Mouse (Mus musculus) liver, embryonic 16.5 days (tissue): ENCODE data around the gene Gm13283. TPM values are rescaled to one million over a fixed set of nuclear protein-coding genes. Genes with fewer than 3 reads are reported as not detected.
"Not testable (repeated sequence)": the region's sequence is repeated elsewhere in the genome, so short reads cannot be mapped to it uniquely, and the experiment has no call there.

Experiments
- ATAC-seq: fragments of 200-750 bp; cut with Nextera tagmentation; 2 replicates; pipeline ENCODE4 v1.8.0; 2017; ENCODE audit warnings: low read depth, mild to moderate bottlenecking, moderate number of reproducible peaks, moderate library complexity
- H3K27ac ChIP-seq: fragments of 300-500 bp; sonication (generic); 2 replicates; pipeline ENCODE4 v1.5.1; 2014; ENCODE audit warnings: mild to moderate bottlenecking, low read length
- H3K27me3 ChIP-seq: fragments of 300-500 bp; sonication (generic); 2 replicates; pipeline ENCODE4 v1.6.1; 2014; ENCODE audit warnings: low read depth, low read length, mixed read lengths; ENCODE audit not compliant: control insufficient read depth, insufficient read depth
- H3K36me3 ChIP-seq: fragments of 300-500 bp; sonication (generic); 2 replicates; pipeline ENCODE4 v1.6.1; 2014; ENCODE audit warnings: mild to moderate bottlenecking; ENCODE audit not compliant: control insufficient read depth, insufficient read depth
- H3K4me1 ChIP-seq: fragments of 300-500 bp; sonication (generic); 2 replicates; pipeline ENCODE4 v1.6.1; 2014; ENCODE audit warnings: low read depth, low read length, mixed read lengths; ENCODE audit not compliant: control insufficient read depth
- H3K4me2 ChIP-seq: fragments of 300-500 bp; sonication (generic); 2 replicates; pipeline ENCODE4 v1.6.1; 2014; ENCODE audit warnings: low read depth, low read length, mixed read lengths
- H3K4me3 ChIP-seq: fragments of 300-500 bp; sonication (generic); 2 replicates; pipeline ENCODE4 v1.5.1; 2014; ENCODE audit warnings: low read depth, mild to moderate bottlenecking, low read length
- H3K9ac ChIP-seq: fragments of 300-500 bp; sonication (generic); 2 replicates; pipeline ENCODE4 v1.6.1; 2014; ENCODE audit warnings: low read depth, low read length
- H3K9me3 ChIP-seq: fragments of 300-500 bp; sonication (generic); replicated peaks from 2 replicates; pipeline ENCODE4 v1.6.1; 2016; ENCODE audit warnings: low read length; ENCODE audit not compliant: control insufficient read depth
- WGBS: fragments of 180-500 bp; shearing (Covaris S2); extraction: QIAGEN DNeasy Blood & Tissue Kit; methylation state at CpG from one replicate; pipeline ENCODE4 v1.1.7; 2014; ENCODE audit not compliant: insufficient replicate concordance; 5-methylcytosine and 5-hydroxymethylcytosine counted together
- polyA plus RNA-seq: library from polyadenylated mRNA; unstranded; fragments of >200 nt; fragmentation: Nextera tagmentation; extraction: Ambion mirVana; gene quantifications from 2 replicates; pipeline ENCODE4 v1.2.1, GENCODE M21; 2015

Gene Gm13283
- polyA plus RNA-seq, 1 experiment from 2014 or later, result not detected

- no peak for ATAC-seq
- WGBS, result 0% methylated on average over 2 of the region's 2 CpGs
- H3K4me2 ChIP-seq, result no peak overlapping the region
- H3K9me3 ChIP-seq, result no peaks in the 10 kb centered on the region
- no peaks in the 10 kb centered on the region for H3K4me1 ChIP-seq
- 0 out of 2 replicates have a peak, but pooled peaks cover 2% of the 10 kb centered on the region for H3K27me3 ChIP-seq
- no peaks in the 10 kb centered on the region for H3K36me3 ChIP-seq
- H3K4me3 ChIP-seq, result no peak overlapping the region
- H3K9ac ChIP-seq, result no peak overlapping the region
- H3K27ac ChIP-seq, result no peak overlapping the region
Measured at GRCm38 (mm10) chr4:88738480-88738879, 21.4 kb upstream of the Gm13283 start.

- no peak for ATAC-seq
- WGBS, result 62% methylated on average over 6 of the region's 6 CpGs
- Histone ChIP-seq H3K9me3 (no peaks in the 10 kb centered on the region), H3K4me3 (no peak overlapping the region), H3K27ac (no peak overlapping the region), H3K27me3 (0 out of 2 replicates have a peak, but pooled peaks cover 2% of the 10 kb centered on the region), H3K9ac (no peak overlapping the region), H3K4me2 (no peak overlapping the region), H3K36me3 (no peaks in the 10 kb centered on the region), H3K4me1 (no peaks in the 10 kb centered on the region)
Measured at GRCm38 (mm10) chr4:88739036-88739435, 20.9 kb upstream of the Gm13283 start.

GRCm38 (mm10) chr4:88741426-88741825 is 18.5 kb upstream of the Gm13283 start:
- Histone ChIP-seq H3K4me2 (no peak overlapping the region), H3K9me3 (no peaks in the 10 kb centered on the region), H3K27ac (no peak overlapping the region), H3K4me1 (no peaks in the 10 kb centered on the region), H3K9ac (no peak overlapping the region), H3K36me3 (no peaks in the 10 kb centered on the region), H3K27me3 (0 out of 2 replicates have a peak, but pooled peaks cover 1% of the 10 kb centered on the region), H3K4me3 (no peak overlapping the region)
- no peak for ATAC-seq
- WGBS, result 27% methylated on average over 4 of the region's 4 CpGs

GRCm38 (mm10) chr4:88742771-88743371 is 17.0 kb upstream of the Gm13283 start:
- no peaks in the 10 kb centered on the region for H3K36me3 ChIP-seq
- ATAC-seq, result no peak
- H3K27ac ChIP-seq, result no peak overlapping the region
- no peak overlapping the region for H3K9ac ChIP-seq
- H3K9me3 ChIP-seq, result no peaks in the 10 kb centered on the region
- H3K27me3 ChIP-seq, result no peaks in the 10 kb centered on the region
- 42% methylated on average over 7 of the region's 7 CpGs for WGBS
- H3K4me2 ChIP-seq, result no peak overlapping the region
- no peaks in the 10 kb centered on the region for H3K4me1 ChIP-seq
- no peak overlapping the region for H3K4me3 ChIP-seq

- 36% methylated on average over 3 of the region's 3 CpGs for WGBS
- no peak overlapping the region for H3K4me3 ChIP-seq
- H3K36me3 ChIP-seq, result no peaks in the 10 kb centered on the region
- ATAC-seq, result no peak
- no peaks in the 10 kb centered on the region for H3K4me1 ChIP-seq
- H3K27me3 ChIP-seq, result no peaks in the 10 kb centered on the region
- no peak overlapping the region for H3K4me2 ChIP-seq
- H3K27ac ChIP-seq, result no peak overlapping the region
- H3K9me3 ChIP-seq, result no peaks in the 10 kb centered on the region
- no peak overlapping the region for H3K9ac ChIP-seq
Measured at GRCm38 (mm10) chr4:88744207-88744606, 15.7 kb upstream of the Gm13283 start.

- ATAC-seq, result no peak
- H3K4me3 ChIP-seq, result no peak overlapping the region
- no peak overlapping the region for H3K4me2 ChIP-seq
- 51% methylated on average over 6 of the region's 6 CpGs for WGBS
- H3K9me3 ChIP-seq, result no peaks in the 10 kb centered on the region
- no peaks in the 10 kb centered on the region for H3K4me1 ChIP-seq
- no peak overlapping the region for H3K27ac ChIP-seq
- no peak overlapping the region for H3K9ac ChIP-seq
- H3K27me3 ChIP-seq, result no peaks in the 10 kb centered on the region
- no peaks in the 10 kb centered on the region for H3K36me3 ChIP-seq
Measured at GRCm38 (mm10) chr4:88749926-88750325, 10.0 kb upstream of the Gm13283 start.

GRCm38 (mm10) chr4:88754818-88755340 is 5.0 kb upstream of the Gm13283 start, which contains the start of gene Gm13271:
Gene Gm13271, plus strand, starts transcription at chr4:88754868.
- not testable (repeated sequence) for H3K9me3 ChIP-seq, H3K4me2 ChIP-seq, H3K27ac ChIP-seq, ATAC-seq, H3K4me3 ChIP-seq, H3K4me1 ChIP-seq, H3K9ac ChIP-seq, H3K36me3 ChIP-seq, H3K27me3 ChIP-seq
- WGBS, result 67% methylated on average over 14 of the region's 15 CpGs

- Histone ChIP-seq H3K9ac (peak overlapping the region; percentile 65), H3K4me3 (peak overlapping the region; percentile 66), H3K27ac (peak overlapping the region; percentile 84), H3K4me2 (peak overlapping the region; percentile 84)
- not testable (repeated sequence) for H3K27me3 ChIP-seq, H3K9me3 ChIP-seq, ATAC-seq, H3K4me1 ChIP-seq, H3K36me3 ChIP-seq
- 10% methylated on average over 28 of the region's 31 CpGs for WGBS
Measured at GRCm38 (mm10) chr4:88756581-88757513, 3.1 kb upstream of the Gm13283 start.

GRCm38 (mm10) chr4:88757628-88758031 is 2.3 kb upstream of the Gm13283 start:
- not testable (repeated sequence) for H3K27me3 ChIP-seq, H3K36me3 ChIP-seq, H3K9me3 ChIP-seq, H3K4me1 ChIP-seq
- H3K4me2 ChIP-seq, result peak overlapping the region; percentile 84
- WGBS, result under 1% methylated on average over 12 of the region's 21 CpGs
- peak; percentile 100 for ATAC-seq
- peak overlapping the region; percentile 84 for H3K27ac ChIP-seq
- peak overlapping the region; percentile 66 for H3K4me3 ChIP-seq
- peak overlapping the region; percentile 65 for H3K9ac ChIP-seq
